Mouse (Mus musculus) embryo, embryonic 9.5 days (tissue): Measurements from ENCODE around the gene Vsig8.

ENCODE experiments used
- DNase-seq: peaks from one replicate; pipeline ENCODE4 v3.0.0-alpha.2; 2017; ENCODE audit errors: extremely low spot score

Vsig8 gene

DNA sequence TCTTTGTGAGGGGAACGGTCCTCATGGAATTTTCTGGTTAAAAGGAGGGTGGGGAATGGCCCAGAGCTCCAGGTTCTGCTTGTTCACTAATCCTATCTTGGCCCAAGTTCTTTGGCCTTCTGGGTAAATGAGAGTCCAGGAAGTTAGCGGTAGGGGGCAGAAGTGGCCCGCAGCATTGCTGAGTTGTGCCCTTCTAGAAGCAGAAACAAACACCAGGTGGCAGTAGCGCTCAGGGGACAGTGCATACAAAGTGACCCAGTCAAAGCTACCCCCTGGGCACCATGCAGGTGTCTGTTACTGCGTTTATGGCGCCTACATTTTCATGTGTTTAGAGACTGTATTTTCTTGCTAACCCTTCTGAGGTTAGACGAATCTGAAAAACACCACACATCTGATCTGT, 27.0 kb upstream of the Vsig8 start:
- DNase-seq, result peak; percentile 87

DNA sequence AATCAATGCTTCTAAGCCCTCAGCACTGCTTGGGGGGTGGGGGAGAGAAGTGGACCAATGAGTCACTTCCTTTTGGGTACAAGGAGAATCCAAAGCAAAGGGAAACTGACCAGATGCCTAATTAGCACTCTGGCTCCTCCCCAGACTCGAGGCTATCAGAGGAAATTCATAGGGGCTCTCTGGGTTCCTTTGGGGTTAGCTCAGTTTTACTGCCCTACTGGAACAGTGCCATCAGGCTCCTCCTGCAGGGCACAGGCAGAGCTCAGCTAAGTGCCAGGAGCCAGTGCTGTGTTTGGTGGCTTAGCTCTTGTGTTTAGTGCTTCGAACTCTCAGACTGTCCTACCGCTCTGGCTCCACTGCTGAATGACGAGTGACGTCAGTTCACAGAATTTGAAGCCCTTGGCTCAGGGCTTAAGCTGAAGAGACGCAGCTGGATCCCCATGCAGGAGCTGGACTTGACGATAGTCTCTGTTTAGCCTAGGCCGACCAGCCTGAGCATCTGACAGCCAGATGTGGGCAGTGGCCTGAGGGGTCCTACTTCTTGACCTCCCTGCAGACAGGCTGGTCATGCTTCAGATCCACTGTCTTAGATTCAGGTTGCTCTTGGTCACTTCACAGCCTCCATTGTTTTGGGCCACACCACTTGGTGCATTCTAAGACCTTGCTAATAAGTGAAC, 25.1 kb upstream of the Vsig8 start:
- peak; percentile 43 for DNase-seq

DNA sequence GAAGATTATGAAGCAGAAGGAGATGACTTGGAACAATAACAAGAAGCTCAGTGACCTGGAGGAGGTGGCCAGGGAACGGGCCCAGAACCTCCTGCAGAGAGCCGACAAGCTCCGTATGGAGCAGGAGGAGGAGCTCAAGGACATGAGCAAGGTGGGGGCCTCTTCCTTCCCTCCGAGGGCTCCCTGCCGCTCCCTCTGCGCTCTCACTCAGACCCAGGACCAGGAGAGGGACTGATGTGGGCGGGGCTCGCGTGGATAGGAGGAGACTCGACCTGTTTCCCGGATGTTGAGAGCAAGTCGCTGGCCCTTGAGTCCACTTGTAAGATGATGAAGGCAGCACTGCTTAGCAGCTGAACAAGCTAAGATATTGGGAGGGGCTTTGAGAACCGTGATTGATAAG, 23.2 kb upstream of the Vsig8 start:
- DNase-seq, result peak; percentile 68

DNA sequence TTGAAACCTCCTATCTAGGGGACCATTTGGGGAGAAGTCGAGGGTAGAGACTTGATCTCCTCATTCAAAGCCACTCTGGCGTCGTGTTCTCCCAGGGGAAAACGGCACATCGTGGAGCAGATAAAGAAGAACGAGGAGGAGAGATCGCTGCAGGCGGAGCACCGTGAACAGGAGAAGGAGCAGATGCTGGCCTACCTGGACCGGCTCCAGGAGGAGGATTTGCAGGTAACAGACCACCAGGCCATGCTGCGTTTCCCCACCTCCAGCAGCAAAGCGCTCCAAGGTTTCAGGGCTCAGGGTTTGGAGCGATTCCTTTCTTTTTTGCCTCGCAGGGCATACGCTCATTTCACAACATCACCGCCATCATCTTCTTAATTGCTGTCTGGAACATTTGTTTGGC, 20.6 kb upstream of the Vsig8 start:
- no peak for DNase-seq

DNA sequence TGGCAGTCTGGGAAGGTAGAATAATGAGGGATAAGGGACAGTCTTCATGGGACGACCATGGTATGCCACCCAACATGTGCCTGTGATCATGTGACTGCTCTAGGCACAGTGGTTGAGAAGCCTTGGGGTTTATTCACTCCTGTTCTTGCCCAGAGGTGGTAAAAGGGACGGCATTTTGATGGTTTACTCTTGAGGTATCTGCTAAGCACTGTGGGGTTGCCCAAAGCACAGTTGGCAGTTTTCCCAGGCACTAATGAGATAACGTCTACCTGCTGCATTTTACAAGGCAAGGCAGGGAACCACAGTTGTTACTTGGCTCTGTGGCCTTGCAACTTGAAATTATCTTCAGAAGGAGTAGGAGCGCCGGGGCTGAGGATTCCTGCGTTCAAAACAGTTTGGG, 15.9 kb upstream of the Vsig8 start:
- DNase-seq, result no peak

DNA sequence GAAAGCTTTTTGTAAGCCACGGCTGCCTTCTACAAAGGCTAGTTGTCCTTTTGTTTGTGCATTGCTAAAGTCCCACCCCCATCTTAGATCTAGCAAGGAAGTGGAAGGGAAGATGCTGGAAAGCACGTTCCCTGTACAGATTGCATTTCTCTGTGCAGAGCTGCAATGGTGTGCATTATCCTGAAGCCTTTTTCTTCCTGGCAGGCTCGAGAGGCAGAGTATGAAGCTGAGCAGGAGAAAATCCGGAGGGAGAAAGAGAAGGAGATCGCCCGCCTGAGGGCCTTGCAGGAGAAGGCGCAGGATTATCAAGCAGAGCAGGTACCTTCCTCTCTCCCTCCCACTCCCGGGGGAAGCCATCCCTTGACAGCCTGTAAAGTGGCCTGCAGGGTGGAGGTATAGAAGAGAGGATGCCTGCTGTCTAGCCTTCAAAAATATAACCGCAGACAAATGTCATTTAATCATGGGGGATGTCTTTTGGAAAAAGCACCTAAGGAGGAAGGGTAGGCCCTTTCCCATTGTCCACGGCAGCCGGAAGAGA, 15.4 kb upstream of the Vsig8 start:
- DNase-seq, result no peak

DNA sequence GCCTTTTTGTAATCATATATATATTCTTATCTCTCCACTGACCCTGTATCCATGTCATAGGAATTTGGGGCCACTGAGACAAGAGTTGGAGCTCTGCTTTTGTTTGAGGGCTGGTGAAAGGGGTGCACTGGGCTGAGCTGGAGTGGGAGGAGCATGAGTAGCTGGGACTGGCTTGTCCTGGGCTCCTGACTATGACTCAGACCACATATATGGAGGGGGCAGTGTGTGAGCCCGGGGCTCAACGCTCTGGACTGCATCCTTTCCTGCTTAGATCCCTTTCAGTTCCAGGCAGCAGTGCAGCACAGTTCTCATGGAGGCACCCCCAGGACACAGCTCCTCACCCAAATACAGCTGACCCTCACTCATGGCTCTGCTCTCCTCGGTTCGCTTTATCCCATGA, 9.7 kb upstream of the Vsig8 start:
- no peak for DNase-seq

DNA sequence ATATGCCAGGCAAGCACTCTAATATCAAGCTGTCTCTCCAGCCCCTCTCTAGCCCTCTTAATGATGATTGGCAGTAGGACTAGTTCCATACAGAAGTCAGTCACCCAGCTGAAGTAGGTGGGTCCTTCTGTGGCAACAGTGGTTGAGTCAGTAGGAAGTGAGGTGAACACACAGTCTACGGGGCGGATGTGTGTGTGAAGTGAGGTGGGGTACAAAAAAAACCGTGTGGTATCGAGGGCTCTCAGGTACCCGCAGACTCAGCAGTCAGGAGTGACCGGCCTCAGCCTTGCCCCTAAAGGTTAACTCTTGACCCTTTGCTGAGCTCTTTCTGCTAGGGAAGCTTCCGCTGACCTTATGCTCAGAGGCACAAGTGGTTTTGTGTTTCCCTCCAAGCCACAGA, 7.2 kb upstream of the Vsig8 start:
- DNase-seq, result no peak

DNA sequence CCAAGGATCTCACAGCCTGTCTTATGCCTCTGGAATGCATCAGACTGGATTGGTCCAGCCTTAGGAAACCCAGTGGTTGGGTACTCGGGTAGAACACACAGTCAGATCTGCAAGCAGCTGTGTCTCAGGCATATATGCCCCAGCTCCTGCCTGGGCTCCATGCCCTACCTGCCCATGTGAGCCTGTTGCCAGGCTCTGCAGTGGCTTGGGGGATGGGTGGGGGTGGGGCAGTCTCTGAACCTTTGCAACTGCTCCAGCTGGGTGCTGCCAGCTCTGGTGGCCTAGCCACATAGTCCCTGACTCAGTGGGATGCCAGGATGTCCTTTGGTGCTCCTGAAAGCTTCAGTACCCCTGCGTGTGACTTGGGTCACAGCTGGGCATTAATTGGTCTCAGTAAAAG, 6.4 kb upstream of the Vsig8 start:
- no peak for DNase-seq

DNA sequence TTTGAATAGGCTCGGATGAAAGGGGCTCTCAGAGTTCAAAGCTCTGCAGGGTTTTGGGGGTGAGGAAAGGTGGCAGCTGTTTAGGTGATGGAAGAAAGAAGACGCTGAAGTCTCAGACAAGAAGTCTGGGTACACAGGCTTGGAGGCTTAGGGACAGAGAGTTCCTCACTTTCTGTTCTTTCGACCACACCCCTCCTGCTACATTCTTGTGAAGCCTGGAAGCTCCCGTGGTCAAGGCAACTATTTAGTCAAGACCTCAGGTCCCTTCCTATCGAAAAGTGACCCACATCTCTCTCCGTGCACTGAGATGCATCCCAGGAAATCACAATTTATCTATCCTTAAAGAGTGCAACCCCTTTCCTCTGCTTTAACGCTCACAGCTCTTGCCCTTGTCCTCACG, 6.0 kb upstream of the Vsig8 start:
- DNase-seq, result no peak

DNA sequence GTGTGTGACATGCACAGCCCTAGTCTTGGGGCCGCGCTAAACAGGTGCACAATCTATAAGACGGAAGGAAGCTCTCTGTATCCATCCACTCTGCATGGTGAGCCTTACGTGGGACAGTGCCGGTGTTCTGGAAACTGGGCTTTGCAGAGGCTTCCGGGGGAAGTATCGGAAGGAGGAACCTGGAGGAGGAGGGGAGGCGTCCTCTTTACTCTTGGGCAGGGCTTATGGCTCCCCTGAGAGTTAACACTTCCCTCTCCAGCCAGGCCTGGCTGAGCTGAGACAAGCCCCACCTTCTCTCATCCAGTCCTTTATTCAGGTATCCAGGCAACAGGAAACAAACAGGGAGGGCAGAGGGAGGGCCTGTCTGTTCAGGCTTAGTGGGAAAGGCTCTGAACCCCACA, 5.2 kb upstream of the Vsig8 start:
- peak; percentile 67 for DNase-seq

DNA sequence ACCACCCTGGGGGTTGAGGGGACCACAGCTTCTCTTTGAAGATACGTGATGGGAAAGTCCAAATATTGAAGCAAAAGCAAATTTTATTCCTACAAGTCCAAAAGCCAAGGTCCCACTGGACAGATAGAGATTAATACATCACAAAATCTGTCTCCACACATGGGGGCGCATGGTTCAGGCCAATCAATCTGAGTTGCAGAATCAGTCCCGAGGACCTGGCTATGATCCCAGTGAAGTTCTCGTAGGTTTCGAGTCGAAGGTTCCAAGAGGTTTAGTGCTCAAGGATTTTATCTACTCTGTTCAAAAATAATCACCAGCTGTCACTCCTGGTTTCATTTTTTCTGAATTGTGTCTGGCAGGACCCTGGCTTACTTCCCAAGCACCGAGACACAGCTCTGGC, 4.7 kb upstream of the Vsig8 start:
- no peak for DNase-seq

DNA sequence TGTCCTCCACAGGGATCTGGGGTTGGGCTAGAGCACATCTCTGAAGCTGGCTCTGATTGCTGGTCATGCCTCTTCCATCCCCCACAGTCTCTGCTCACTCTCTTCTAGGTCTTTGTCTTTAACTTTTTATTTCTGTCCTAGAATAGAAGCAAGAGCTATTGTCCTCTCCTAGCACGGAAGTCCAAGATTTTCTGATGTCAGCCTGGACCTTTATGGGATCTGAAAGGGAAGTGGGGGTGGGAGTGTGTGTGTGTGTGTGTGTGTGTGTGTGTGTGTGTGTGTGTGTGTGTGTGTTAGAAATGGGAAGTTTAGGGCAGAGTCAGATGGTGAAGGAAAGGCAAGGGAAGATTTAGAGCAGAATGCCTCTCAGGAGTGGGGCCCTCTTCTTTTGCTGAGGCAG, 3.1 kb upstream of the Vsig8 start:
- no peak for DNase-seq

DNA sequence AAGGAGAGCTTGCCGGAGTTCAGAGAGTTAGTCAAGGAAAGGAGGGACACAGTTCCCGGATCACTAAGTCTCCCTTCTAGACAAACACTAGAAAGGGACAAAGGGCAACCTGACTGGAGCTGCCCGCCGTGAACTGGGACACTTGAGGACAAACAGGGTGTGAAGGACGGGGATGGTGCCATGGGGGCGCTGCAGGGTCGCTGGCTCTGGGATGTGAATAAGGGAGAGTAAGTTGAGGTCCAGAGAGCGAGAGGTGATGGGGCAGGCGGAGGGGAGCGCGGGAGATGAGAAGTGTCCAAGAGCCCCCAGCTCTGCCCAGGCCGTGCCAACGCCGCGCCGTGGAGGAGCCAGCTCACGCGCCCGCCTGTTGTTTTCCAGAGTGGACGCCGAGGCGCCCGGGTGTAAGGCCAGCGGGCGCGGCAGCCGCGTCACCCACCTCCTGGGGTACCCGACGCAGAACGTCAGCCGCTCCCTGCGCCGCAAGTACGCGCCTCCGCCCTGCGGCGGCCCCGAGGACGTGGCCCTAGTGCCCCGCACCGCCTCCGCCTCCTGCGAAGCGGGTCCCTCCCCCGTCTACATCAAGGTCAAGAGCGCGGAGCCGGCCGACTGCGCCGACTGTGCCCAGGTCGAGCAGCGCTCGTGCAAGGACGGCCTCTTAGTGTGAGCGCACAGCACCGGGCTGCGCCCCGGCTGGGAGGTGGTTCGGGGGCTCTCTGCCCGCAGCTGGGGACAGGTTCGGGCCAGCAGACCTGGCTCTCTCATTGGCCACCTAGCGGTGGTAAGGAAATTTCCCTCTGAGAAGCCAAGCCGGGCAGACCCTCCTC, 7.1 kb downstream of the Vsig8 start:
- DNase-seq, result peak; percentile 85

DNA sequence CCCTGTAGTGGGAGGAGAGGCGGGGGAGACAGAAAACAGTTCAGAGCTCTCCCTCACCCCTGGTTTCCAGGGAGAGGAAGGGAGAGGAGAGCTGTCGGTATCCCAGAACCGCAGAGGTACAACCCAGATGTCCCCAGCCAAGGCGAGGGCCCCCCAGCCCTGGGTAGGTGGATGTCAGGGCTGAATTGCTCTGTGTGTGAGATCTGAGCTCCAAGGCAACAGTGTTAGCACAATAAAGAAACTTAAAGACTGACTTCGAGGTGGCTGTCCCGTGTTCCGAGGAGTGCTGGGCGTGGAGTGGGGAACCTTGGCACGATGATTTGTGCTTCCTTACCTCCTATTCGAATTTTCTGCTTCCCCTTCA, 7.7 kb downstream of the Vsig8 start:
- DNase-seq, result no peak

DNA sequence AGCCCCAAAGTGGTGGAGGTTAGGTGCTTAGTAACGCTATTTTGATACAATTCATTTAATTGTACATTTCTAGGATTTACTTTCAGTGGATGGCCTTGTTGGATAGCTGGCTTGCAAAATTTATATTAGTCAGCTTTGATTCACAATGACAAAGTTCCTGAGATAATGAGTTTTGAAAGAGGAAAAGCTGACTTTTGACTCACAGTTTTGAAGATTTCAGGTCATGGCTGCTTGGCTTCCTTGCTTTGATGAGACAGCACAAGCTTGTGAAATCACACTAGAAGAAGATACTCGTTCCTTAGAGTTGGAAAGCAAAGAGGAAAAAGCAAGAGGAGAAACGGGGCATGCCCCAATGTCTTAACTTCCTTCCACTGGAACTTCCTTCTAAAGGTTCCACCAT, 10.4 kb downstream of the Vsig8 start:
- no peak for DNase-seq

DNA sequence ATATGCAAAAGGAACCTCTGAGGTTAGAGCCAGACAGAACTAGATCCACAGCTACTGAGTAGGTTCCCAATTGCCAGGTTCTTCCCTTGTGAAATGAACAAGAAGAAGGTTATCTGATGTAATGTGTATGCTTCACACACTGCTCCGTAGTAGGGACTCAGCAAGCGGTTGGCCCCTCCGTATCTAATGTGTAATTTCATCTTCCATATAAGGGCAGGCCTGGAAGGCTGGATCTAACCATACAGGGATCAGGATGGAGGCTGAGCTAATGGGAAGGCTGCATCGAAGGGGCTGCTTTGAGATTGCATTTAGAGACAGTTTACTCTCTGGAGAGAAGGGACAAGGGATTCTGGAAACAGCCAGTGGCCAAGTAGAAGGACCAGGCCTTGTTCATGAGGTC, 12.0 kb downstream of the Vsig8 start:
- no peak for DNase-seq

DNA sequence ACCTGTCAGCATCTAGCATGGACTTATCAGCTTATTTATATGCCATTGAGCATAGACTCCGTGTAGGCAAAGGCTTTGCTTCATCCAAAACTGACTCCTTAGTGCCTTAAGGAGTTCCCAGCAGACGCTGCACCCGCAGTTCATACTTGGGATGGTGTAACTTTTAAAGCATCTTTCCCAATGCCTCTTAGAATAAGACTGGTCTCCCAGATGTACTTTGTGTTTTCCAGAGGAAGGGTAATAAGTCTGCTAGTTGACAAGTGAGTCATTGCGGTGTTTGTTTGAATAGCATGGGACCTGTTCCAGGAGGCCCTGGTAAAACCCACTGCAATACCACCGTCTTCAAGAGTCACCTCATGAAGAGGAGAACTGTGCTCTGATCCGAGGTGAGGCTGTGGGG, 24.4 kb downstream of the Vsig8 start:
- DNase-seq, result no peak

DNA sequence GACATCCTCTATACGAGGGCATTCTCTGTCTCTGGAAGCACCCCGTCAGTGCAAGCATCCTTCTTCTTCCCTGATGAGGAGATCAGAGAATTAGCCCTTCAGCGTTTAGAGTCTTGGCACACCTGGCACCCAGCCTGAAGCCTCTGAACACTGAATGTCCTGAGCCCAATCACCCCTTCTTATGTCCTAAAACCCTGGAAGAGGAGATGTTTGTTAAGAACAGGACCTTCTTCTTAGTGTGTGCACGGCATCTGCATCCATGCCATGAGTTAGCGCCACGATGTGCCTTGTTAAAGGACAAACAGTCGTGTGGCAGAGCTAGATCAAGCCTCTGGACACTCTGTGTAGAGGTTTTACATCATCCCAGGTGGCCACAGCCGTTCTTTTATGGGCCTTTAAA, 26.7 kb downstream of the Vsig8 start:
- no peak for DNase-seq

DNA sequence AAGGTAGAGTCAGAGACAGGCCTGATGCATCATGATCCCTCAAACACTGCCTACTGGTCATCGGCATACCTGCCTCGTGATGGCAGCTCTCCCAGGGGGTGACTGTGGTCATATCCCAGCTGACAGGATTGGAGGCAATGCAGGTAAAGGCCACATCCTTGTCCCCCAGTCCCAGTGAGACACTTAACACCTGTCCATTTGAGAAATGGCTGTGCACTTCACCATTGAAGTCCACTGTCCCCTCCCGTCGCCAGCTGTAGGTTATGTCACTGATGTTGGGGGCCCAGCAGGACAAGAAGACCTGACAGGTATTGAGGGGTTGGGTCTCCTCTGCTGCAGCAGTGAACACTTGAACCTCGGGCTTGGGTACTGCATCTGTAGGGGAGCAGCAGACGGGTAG, 28.5 kb downstream of the Vsig8 start:
- DNase-seq, result no peak

DNA sequence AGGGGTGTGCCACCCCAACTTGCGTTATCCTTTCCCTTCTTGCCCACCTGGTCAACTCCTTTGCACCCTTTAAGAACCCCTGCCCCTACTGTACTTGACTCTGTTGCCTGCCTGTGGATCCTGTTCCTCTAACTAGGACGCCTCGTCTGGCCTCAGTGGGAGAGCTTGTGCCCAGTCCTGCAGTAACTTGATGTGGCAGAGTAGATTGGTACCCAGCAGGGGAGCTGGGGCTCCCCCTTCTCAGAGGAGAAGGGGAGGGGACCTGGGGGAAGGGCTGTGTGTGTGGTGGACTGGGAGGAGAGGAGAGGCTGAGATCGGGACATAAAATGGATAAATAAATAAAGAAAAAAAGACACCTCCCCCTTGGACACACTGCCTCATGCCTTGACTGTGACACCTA, 29.3 kb downstream of the Vsig8 start:
- no peak for DNase-seq

DNA sequence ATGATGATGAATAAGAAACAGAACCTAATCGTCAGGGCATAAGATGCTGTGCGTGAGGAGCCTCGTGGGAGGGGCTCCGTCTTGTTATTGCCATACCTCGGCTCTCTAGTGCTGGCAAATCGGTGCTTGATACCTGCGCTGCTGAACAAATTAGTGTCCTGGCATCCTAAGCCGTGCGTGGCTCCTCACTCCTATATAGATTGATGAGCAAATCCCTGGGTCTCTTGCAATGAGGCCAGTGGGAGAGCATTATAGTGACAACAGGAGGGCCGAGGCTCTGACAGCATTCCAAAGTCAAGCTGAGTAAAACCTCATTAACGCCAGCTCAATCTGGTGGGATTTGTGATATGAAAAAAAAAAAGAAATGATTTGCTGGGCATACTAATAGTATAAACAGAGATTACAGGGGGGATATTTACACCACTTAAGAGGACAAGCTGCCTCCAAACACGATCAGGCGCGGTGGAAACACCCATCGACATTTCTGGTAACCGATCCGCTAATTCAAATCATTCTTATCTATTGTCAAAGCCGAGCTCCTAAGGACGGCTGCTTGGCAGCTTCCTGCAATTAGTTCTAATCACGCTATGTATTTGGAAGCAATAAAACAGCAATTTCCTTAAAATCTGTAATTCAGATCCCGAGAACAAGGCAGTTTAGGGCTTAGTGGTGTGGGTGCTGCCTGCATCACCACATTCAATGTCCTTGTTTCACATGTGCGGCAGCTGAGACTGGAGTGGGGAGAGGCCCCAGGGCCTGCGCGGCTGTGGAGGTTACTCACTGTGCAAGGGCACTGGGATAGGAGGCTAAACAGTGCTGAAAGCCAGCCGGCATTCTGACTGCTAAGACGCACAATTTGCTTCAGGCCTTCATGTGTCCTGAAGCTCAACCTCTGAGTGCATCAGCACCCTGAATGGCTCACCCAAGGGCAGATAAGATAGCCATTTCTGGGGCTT, 30.2 kb downstream of the Vsig8 start:
- peak; percentile 30 for DNase-seq
